Comparison of ENCODE assay signal across 10 mouse cellular contexts in the genomic region with DNA sequence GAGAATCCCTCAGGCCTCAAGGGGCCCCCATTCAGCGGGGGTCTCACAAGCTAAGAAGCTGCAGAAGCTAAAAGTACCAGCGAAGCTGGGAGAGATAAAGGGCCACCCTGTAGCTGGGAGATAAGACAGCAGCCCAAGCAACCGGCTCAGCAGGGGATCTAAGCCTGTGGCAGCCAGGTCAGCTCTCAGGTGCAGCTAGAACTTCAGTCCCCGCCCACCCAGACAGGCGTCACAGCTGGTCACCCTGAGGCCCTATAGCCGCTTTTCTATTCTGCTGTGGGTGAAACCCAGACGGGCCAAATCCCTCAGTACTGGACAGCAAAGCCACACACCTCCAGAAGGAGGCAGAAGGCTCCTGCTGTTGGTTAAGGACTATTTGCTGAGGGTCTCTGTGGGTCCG. TPM values are rescaled to one million over a fixed set of nuclear protein-coding genes. Genes with fewer than 3 reads are reported as not detected.
DNase-seq lines count a peak whose midpoint lies in the region; ATAC-seq and TF ChIP-seq lines count a peak whose summit lies in the region.
"Had no signal": no experiment of that assay in that cellular context is flagged by ENCODE, and none has a peak within 500 bp of the region (broad histone marks: within the 10 kb centered on the region; RNA-seq: fewer than 3 reads in every experiment).

No protein-coding gene starts in this region.

- no peaks in the 10 kb centered on the region for H3K36me3 ChIP-seq in heart, adult 2 months (ENCODE audit: control insufficient read depth, insufficient read depth, low read length)
- H3K36me3 ChIP-seq in forebrain, embryonic 15.5 days = no peaks in the 10 kb centered on the region
- H3K36me3 ChIP-seq in limb, embryonic 13.5 days = peaks cover 14% of the 10 kb centered on the region
- H3K36me3 ChIP-seq in stomach, embryonic 16.5 days (ENCODE audit: control insufficient read depth, insufficient read depth, low read length) = no peaks in the 10 kb centered on the region

- peaks cover 35% of the 10 kb centered on the region for H3K4me1 ChIP-seq in heart, adult 2 months (ENCODE audit: control insufficient read depth, insufficient read depth, low read length)
- peaks cover 53% of the 10 kb centered on the region for H3K4me1 ChIP-seq in forebrain, embryonic 15.5 days
- peaks cover 72% of the 10 kb centered on the region for H3K4me1 ChIP-seq in limb, embryonic 13.5 days
- peaks cover 56% of the 10 kb centered on the region for H3K4me1 ChIP-seq in stomach, embryonic 16.5 days (ENCODE audit: control insufficient read depth, insufficient read depth, low read length)

- no peak for TF ChIP-seq POLR2A in heart, adult 2 months (IDR thresholded peaks at IDR 0.05; ENCODE audit: insufficient read depth, low read depth, low read length)

- H3K9ac ChIP-seq in heart, adult 2 months (ENCODE audit: low read depth, low read length) = peak overlapping the region; percentile 37
- H3K9ac ChIP-seq in forebrain, embryonic 15.5 days (replicated peaks) = no peak overlapping the region
- H3K9ac ChIP-seq in limb, embryonic 13.5 days = peak overlapping the region; percentile 35; the same call in 1 of the 2 replicates
- H3K9ac ChIP-seq in stomach, embryonic 16.5 days (ENCODE audit: low read length) = peak overlapping the region; percentile 63

- no peak for TF ChIP-seq EP300 in heart, adult 2 months (IDR thresholded peaks at IDR 0.05; ENCODE audit: insufficient read depth, low read depth, low read length)

- H3K27me3 ChIP-seq in heart, adult 2 months (ENCODE audit: control insufficient read depth, insufficient read depth, low read length) = no peaks in the 10 kb centered on the region
- H3K27me3 ChIP-seq in forebrain, embryonic 15.5 days = no peaks in the 10 kb centered on the region
- peaks cover 24% of the 10 kb centered on the region for H3K27me3 ChIP-seq in limb, embryonic 13.5 days
- H3K27me3 ChIP-seq in stomach, embryonic 16.5 days (ENCODE audit: control insufficient read depth, insufficient read depth, low read length) = no peaks in the 10 kb centered on the region
- H3K27me3 ChIP-seq: Patski had no signal

- H3K9me3 ChIP-seq in forebrain, embryonic 15.5 days = no peaks in the 10 kb centered on the region
- no peaks in the 10 kb centered on the region for H3K9me3 ChIP-seq in limb, embryonic 13.5 days
- H3K9me3 ChIP-seq in stomach, embryonic 16.5 days (replicated peaks; ENCODE audit: control insufficient read depth, low read length) = no peaks in the 10 kb centered on the region
- H3K9me3 ChIP-seq: megakaryocyte, embryonic 14.5 days had no signal

- WGBS in heart, adult 2 months = 39% methylated on average over 8 of the region's 8 CpGs
- WGBS in forebrain, embryonic 15.5 days = 35% methylated on average over 8 of the region's 8 CpGs
- WGBS in limb, embryonic 13.5 days = 30% methylated on average over 8 of the region's 8 CpGs
- WGBS in stomach, embryonic 16.5 days = 35% methylated on average over 8 of the region's 8 CpGs

- peak overlapping the region; percentile 25; the same call in 1 of the 2 replicates for H3K4me3 ChIP-seq in heart, adult 2 months
- H3K4me3 ChIP-seq in forebrain, embryonic 15.5 days = no peak overlapping the region
- peak overlapping the region; percentile 61 for H3K4me3 ChIP-seq in limb, embryonic 13.5 days
- 0 out of 2 replicates have a peak overlapping the region, but pooled peaks have one; percentile 0 for H3K4me3 ChIP-seq in stomach, embryonic 16.5 days (replicated peaks; ENCODE audit: low read length)

- peak overlapping the region; percentile 94; the same call in 1 of the 2 replicates for H3K4me2 ChIP-seq in forebrain, embryonic 15.5 days (replicated peaks)
- H3K4me2 ChIP-seq in limb, embryonic 13.5 days (replicated peaks) = peak overlapping the region; percentile 99
- peak overlapping the region; percentile 85 for H3K4me2 ChIP-seq in stomach, embryonic 16.5 days (ENCODE audit: low read depth, low read length)

- intact Hi-C loops in heart, adult 2 months (cut with DNase I) = no loop called here

- peak overlapping the region; percentile 81 for H3K27ac ChIP-seq in heart, adult 2 months
- no peak overlapping the region for H3K27ac ChIP-seq in forebrain, embryonic 15.5 days (replicated peaks)
- H3K27ac ChIP-seq in limb, embryonic 13.5 days = no peak overlapping the region
- H3K27ac ChIP-seq in stomach, embryonic 16.5 days (ENCODE audit: low read length) = no peak overlapping the region

- TF ChIP-seq CTCF in heart, adult 2 months (IDR thresholded peaks at IDR 0.05) = peak; percentile 27

- H3K79me2 ChIP-seq in heart, adult 2 months (replicated peaks; ENCODE audit: control insufficient read depth, insufficient read depth, low read length) = no peaks in the 10 kb centered on the region

- no peak for ATAC-seq in forebrain, embryonic 15.5 days (replicated peaks)
- ATAC-seq in limb, embryonic 13.5 days (ENCODE audit: low FRiP score, low read depth) = no peak
- ATAC-seq in stomach, embryonic 16.5 days (ENCODE audit: insufficient read depth, low FRiP score) = no peak
- ATAC-seq: Patski had no signal

- DNase-seq in heart, adult 2 months = peak in 1 of 2 experiments; percentile 42
- DNase-seq in heart, adult 18-20 months = no peak
- peak; percentile 66 for DNase-seq in ZHBTc4 (ENCODE audit: low read depth, low spot score)
- DNase-seq in layer of hippocampus, adult 9-11 months = no peak
- DNase-seq in thymus, postnatal 25 days = no peak

RNA-seq across cellular contexts. Expression of gene Slc29a1, which starts 5.9 kb away (rescaled TPM):
- 10 to 100 TPM; 80.3 to 84.6 TPM for total RNA-seq in heart, adult 2 months (2021)
- 160 and 184 TPM in 2 replicates for polyA plus RNA-seq in heart, adult 2 months (2012; rRNA removed)
- total RNA-seq in heart, adult 18-20 months (2021) = 10 to 100 TPM; 65.0 to 67.4 TPM
- 62.5 and 63.7 TPM in 2 replicates for polyA plus RNA-seq in forebrain, embryonic 15.5 days (2015; fragmentation: Nextera tagmentation; extraction: Ambion mirVana)
- 74.0 and 83.4 TPM in 2 replicates for polyA plus RNA-seq in limb, embryonic 13.5 days (2015; fragmentation: Nextera tagmentation; extraction: Ambion mirVana)
- polyA plus RNA-seq in stomach, embryonic 16.5 days (2015; fragmentation: Nextera tagmentation; extraction: Ambion mirVana) = 85.3 and 90.0 TPM in 2 replicates

RNA-seq across cellular contexts. Expression of gene Mymx, which starts 8.4 kb away (rescaled TPM):
- not detected for total RNA-seq in heart, adult 2 months (2021)
- not detected in 2 replicates for polyA plus RNA-seq in heart, adult 2 months (2012; rRNA removed)
- not detected for total RNA-seq in heart, adult 18-20 months (2021)
- not detected in 2 replicates for polyA plus RNA-seq in forebrain, embryonic 15.5 days (2015; fragmentation: Nextera tagmentation; extraction: Ambion mirVana)
- 26.5 and 26.7 TPM in 2 replicates for polyA plus RNA-seq in limb, embryonic 13.5 days (2015; fragmentation: Nextera tagmentation; extraction: Ambion mirVana)
- 0.67 and 3.5 TPM in 2 replicates for polyA plus RNA-seq in stomach, embryonic 16.5 days (2015; fragmentation: Nextera tagmentation; extraction: Ambion mirVana)
- polyA plus RNA-seq: Patski had no signal

RNA-seq across cellular contexts. Expression of gene Hsp90ab1, which starts 20.4 kb away (rescaled TPM):
- total RNA-seq in heart, adult 2 months (2021) = 1,000 to 10,000 TPM; 1,183 to 1,319 TPM
- 464 and 736 TPM in 2 replicates for polyA plus RNA-seq in heart, adult 2 months (2012; rRNA removed)
- 1,000 to 10,000 TPM; 1,354 to 1,581 TPM for total RNA-seq in heart, adult 18-20 months (2021)
- 1,627 and 1,637 TPM in 2 replicates for polyA plus RNA-seq in forebrain, embryonic 15.5 days (2015; fragmentation: Nextera tagmentation; extraction: Ambion mirVana)
- polyA plus RNA-seq in limb, embryonic 13.5 days (2015; fragmentation: Nextera tagmentation; extraction: Ambion mirVana) = 1,635 and 1,682 TPM in 2 replicates
- polyA plus RNA-seq in stomach, embryonic 16.5 days (2015; fragmentation: Nextera tagmentation; extraction: Ambion mirVana) = 1,400 and 1,468 TPM in 2 replicates

RNA-seq across cellular contexts. Expression of gene Slc35b2, which starts 29.8 kb away (rescaled TPM):
- 10 to 100 TPM; 23.4 to 24.0 TPM for total RNA-seq in heart, adult 2 months (2021)
- polyA plus RNA-seq in heart, adult 2 months (2012; rRNA removed) = 45.1 and 49.2 TPM in 2 replicates
- 10 to 100 TPM; 23.4 to 26.0 TPM for total RNA-seq in heart, adult 18-20 months (2021)
- 97.9 and 99.8 TPM in 2 replicates for polyA plus RNA-seq in forebrain, embryonic 15.5 days (2015; fragmentation: Nextera tagmentation; extraction: Ambion mirVana)
- polyA plus RNA-seq in limb, embryonic 13.5 days (2015; fragmentation: Nextera tagmentation; extraction: Ambion mirVana) = 114 and 127 TPM in 2 replicates
- 115 and 117 TPM in 2 replicates for polyA plus RNA-seq in stomach, embryonic 16.5 days (2015; fragmentation: Nextera tagmentation; extraction: Ambion mirVana)

RNA-seq across cellular contexts. Expression of gene Nfkbie, which starts 38.0 kb away (rescaled TPM):
- 1 to 10 TPM; 1.1 TPM for total RNA-seq in heart, adult 2 months (2021)
- polyA plus RNA-seq in heart, adult 2 months (2012; rRNA removed) = 1.6 and 2.2 TPM in 2 replicates
- 1 to 10 TPM; 1.2 to 3.1 TPM for total RNA-seq in heart, adult 18-20 months (2021)
- 4.2 and 4.6 TPM in 2 replicates for polyA plus RNA-seq in forebrain, embryonic 15.5 days (2015; fragmentation: Nextera tagmentation; extraction: Ambion mirVana)
- polyA plus RNA-seq in limb, embryonic 13.5 days (2015; fragmentation: Nextera tagmentation; extraction: Ambion mirVana) = 6.2 and 6.3 TPM in 2 replicates
- 4.2 and 4.4 TPM in 2 replicates for polyA plus RNA-seq in stomach, embryonic 16.5 days (2015; fragmentation: Nextera tagmentation; extraction: Ambion mirVana)
